Mouse (Mus musculus): Measurements from ENCODE around the gene Cer1. TPM values are rescaled to one million over a fixed set of nuclear protein-coding genes. Genes with fewer than 3 reads are reported as not detected.

Gene Cer1
- polyA plus RNA-seq, 1 experiment, result not detected

DNA sequence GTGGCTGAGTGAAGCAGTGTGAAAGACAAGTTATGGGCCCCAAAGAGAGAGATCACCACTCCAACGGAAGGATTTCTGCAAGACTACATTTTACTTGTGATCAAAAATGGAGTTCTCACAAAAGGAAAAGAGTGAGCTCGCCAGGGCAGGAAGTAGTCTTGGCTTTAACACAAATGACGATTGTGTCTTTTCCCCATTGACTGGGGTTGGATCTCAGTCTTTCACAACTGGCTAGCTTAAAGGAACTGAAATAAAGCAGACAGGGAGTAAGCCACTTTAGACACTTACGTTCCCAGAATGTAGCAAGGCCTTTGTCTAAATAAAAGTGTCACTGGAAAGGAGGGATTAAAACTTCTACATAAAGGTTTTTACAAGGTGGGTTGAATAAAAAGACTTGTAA lies 17.8 kb downstream of the Cer1 start:
- Histone ChIP-seq H3K27ac (ENCODE audit: insufficient read depth, low read length) (no peak overlapping the region), H3K27me3 (ENCODE audit: control insufficient read depth, insufficient read depth, low read length) (no peaks in the 10 kb centered on the region), H3K4me1 (ENCODE audit: control insufficient read depth, insufficient read depth, insufficient read length) (no peaks in the 10 kb centered on the region), H3K4me3 (ENCODE audit: extremely low read depth, insufficient read depth, insufficient read length) (no peak overlapping the region), H3K36me3 (ENCODE audit: control insufficient read depth, insufficient read depth, low read length) (no peaks in the 10 kb centered on the region)
- TF ChIP-seq POLR2A (IDR thresholded peaks at IDR 0.05; ENCODE audit: low read depth, low read length), result no peak
- no peak for TF ChIP-seq CTCF (IDR thresholded peaks at IDR 0.05; ENCODE audit: extremely low read depth, insufficient read depth, insufficient read length, insufficient replicate concordance)
- 52% methylated on average over 4 of the region's 4 CpGs for WGBS
- DNase-seq (ENCODE audit: low read depth in 1 of 2, low spot score in 2 of 2), result no peak

DNA sequence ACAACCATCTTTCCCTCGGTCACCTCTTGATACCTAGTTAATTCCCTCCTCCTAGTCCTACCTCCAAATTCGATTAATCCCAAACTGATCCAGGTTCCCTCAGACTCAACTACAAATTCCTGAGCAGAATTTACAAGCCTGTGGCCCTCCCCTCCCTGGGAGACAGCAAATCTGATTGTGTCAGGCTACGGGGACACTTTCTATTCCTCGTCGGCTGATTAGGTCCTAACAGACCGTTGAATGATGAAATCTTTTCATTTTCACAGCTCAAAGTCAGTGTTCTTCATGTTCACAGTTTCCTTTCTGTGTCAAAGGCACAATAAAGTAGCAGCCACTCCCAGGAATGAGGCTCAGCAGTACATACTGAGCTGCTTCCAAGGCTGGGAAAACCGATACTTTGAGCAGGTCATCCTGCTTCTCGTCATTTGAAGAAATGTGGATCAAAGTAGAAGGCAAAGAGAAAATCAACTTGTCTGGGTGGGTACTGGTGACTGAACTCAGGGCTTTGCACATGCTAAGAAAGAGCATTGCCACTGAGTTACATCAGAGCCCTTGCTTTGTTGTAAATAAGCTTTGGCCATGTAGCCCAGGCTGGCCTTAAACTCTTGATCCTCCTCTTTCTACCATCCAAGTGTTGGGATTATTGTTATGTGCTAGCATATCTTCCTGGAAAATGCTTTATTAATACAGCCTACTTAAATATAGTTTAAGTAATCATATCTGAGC lies 19.8 kb downstream of the Cer1 start:
- no peaks in the 10 kb centered on the region for H3K4me1 ChIP-seq (ENCODE audit: control insufficient read depth, insufficient read depth, insufficient read length)
- no peak for DNase-seq (ENCODE audit: low read depth in 1 of 2, low spot score in 2 of 2)
- H3K27me3 ChIP-seq (ENCODE audit: control insufficient read depth, insufficient read depth, low read length), result no peaks in the 10 kb centered on the region
- H3K4me3 ChIP-seq (ENCODE audit: extremely low read depth, insufficient read depth, insufficient read length), result no peak overlapping the region
- WGBS, result 86% methylated on average over 8 of the region's 8 CpGs
- no peak overlapping the region for H3K27ac ChIP-seq (ENCODE audit: insufficient read depth, low read length)
- TF ChIP-seq POLR2A (IDR thresholded peaks at IDR 0.05; ENCODE audit: low read depth, low read length) (no peak), CTCF (IDR thresholded peaks at IDR 0.05; ENCODE audit: extremely low read depth, insufficient read depth, insufficient read length, insufficient replicate concordance) (no peak)
- no peaks in the 10 kb centered on the region for H3K36me3 ChIP-seq (ENCODE audit: control insufficient read depth, insufficient read depth, low read length)

DNA sequence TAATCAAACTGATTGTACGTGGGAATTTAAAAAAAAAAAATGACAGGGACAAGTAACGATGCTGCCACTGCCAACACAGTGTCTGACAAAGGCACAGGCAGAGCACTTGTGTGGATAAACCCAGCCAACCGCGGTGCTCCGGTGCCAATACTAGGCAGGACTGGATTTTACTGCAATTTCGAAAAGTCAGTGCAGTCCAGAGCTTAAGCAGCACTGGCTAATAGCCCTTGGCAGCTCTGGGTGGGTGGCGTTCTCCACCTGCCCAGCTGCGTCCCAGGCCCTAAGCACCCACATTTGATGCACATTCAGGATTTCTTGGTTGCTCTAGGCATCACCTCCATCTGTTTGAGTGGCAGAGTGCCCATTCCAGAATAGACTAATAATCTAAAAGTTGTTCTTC lies 21.6 kb downstream of the Cer1 start:
- 91% methylated on average over 8 of the region's 8 CpGs for WGBS
- Histone ChIP-seq H3K27ac (ENCODE audit: insufficient read depth, low read length) (no peak overlapping the region), H3K27me3 (ENCODE audit: control insufficient read depth, insufficient read depth, low read length) (0 out of 2 replicates have a peak, but pooled peaks cover 2% of the 10 kb centered on the region), H3K4me3 (ENCODE audit: extremely low read depth, insufficient read depth, insufficient read length) (no peak overlapping the region), H3K36me3 (ENCODE audit: control insufficient read depth, insufficient read depth, low read length) (no peaks in the 10 kb centered on the region), H3K4me1 (ENCODE audit: control insufficient read depth, insufficient read depth, insufficient read length) (no peaks in the 10 kb centered on the region)
- TF ChIP-seq POLR2A (IDR thresholded peaks at IDR 0.05; ENCODE audit: low read depth, low read length) (no peak), CTCF (IDR thresholded peaks at IDR 0.05; ENCODE audit: extremely low read depth, insufficient read depth, insufficient read length, insufficient replicate concordance) (no peak)
- no peak for DNase-seq (ENCODE audit: low read depth in 1 of 2, low spot score in 2 of 2)

DNA sequence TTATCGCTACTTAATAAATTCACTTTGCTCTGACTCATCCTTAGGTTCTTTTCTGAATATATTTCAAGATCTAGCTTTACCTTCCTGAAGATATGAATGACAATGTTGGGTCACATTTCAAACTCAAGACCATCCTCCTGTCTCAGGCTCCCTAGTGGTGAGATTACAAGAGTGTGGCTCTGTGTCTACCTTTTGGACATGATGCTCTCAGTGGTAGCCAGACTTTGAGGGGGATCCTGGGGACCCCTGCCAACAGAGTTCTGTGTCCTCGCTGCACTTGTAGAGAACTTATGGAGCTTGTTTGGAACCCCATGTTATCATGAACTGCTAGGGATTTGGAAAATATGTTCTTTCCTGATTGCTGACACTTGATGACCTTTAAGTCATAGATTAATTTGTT lies 23.5 kb downstream of the Cer1 start:
- H3K4me3 ChIP-seq (ENCODE audit: extremely low read depth, insufficient read depth, insufficient read length), result no peak overlapping the region
- H3K27me3 ChIP-seq (ENCODE audit: control insufficient read depth, insufficient read depth, low read length), result 0 out of 2 replicates have a peak, but pooled peaks cover 2% of the 10 kb centered on the region
- 93% methylated on average over 2 of the region's 2 CpGs for WGBS
- no peak for DNase-seq (ENCODE audit: low read depth in 1 of 2, low spot score in 2 of 2)
- no peak overlapping the region for H3K27ac ChIP-seq (ENCODE audit: insufficient read depth, low read length)
- H3K4me1 ChIP-seq (ENCODE audit: control insufficient read depth, insufficient read depth, insufficient read length), result no peaks in the 10 kb centered on the region; the same call in 1 of the 2 replicates
- no peak for TF ChIP-seq POLR2A (IDR thresholded peaks at IDR 0.05; ENCODE audit: low read depth, low read length)
- TF ChIP-seq CTCF (IDR thresholded peaks at IDR 0.05; ENCODE audit: extremely low read depth, insufficient read depth, insufficient read length, insufficient replicate concordance), result no peak
- no peaks in the 10 kb centered on the region for H3K36me3 ChIP-seq (ENCODE audit: control insufficient read depth, insufficient read depth, low read length)

DNA sequence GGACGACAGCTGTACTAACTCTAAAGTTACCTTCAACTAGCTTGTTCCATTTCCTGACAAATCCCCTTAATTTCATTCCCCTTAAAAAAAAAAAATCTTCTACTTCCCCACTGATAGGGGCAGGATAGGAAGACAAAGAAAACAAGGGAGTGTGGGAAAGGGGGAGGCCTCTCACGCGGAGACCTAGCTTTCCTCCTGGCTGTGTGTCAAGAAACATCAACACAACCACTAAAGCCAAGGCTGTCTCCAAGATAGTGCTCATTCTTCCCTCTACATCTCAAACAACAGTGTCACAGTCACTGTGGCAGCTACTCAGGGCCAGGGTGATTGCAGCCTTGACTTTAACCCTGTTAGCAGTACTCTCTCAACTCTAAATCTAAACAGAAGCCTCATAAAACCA lies 24.4 kb downstream of the Cer1 start:
- no peak for DNase-seq (ENCODE audit: low read depth in 1 of 2, low spot score in 2 of 2)
- Histone ChIP-seq H3K4me1 (ENCODE audit: control insufficient read depth, insufficient read depth, insufficient read length) (no peaks in the 10 kb centered on the region; the same call in 1 of the 2 replicates), H3K4me3 (ENCODE audit: extremely low read depth, insufficient read depth, insufficient read length) (no peak overlapping the region), H3K27me3 (ENCODE audit: control insufficient read depth, insufficient read depth, low read length) (0 out of 2 replicates have a peak, but pooled peaks cover 2% of the 10 kb centered on the region), H3K36me3 (ENCODE audit: control insufficient read depth, insufficient read depth, low read length) (no peaks in the 10 kb centered on the region), H3K27ac (ENCODE audit: insufficient read depth, low read length) (no peak overlapping the region)
- TF ChIP-seq POLR2A (IDR thresholded peaks at IDR 0.05; ENCODE audit: low read depth, low read length) (no peak), CTCF (IDR thresholded peaks at IDR 0.05; ENCODE audit: extremely low read depth, insufficient read depth, insufficient read length, insufficient replicate concordance) (no peak)
- WGBS, result 86% methylated on average over 3 of the region's 3 CpGs

DNA sequence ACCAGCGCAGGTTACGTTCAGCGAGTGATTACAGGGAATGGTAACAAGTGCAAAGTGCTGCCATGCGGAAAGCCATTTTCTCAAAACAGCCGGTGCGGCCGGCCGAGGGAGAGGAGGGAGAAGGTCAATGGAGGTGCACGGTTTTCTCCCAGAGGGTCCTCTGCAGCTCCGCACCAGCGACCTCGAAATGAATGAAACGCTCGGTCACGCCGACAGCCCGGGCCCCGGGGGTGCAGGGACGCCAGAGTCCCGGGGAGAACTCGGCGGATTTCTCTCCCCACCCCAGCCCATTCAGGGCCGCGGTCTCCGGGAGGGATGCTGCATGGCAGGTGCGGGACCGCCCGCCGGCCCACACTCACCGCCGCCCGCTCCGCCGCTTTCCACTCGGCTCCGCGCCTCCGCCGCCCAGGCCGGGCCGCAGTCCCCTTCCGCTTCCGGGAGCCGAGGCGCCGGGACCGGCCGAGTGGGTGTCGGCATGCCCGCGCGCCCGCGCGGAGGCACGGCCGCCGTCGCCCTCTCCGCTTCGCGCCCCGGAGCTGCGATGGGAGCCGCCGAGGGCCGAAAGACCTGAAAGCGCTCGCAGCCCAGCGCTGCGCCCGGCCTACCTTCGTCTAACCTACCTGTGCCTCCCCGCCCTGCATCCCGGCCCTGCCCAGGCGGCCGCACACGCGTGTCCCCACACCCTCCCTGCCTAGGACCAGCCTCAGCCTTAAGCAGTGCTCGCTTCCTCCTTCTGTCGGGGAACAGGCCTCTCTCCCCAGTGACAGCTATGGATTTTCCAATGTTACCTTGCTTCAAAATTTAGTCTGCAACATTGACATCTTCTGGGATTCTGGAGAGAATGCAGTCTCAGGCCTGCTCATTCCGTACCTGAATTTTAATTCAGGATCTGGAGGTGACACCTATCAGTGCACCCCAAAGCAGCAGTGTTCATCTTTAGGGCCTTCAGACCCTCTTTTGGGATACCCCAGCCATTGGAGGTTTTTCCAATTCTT lies 25.5 kb downstream of the Cer1 start, which contains the start of gene Zdhhc21:
Gene Zdhhc21, minus strand, starts transcription at position 828 of the 995 bp plus-strand sequence.
- H3K36me3 ChIP-seq (ENCODE audit: control insufficient read depth, insufficient read depth, low read length), result no peaks in the 10 kb centered on the region
- peak within 1 kb of the TSS; percentile 80 for H3K4me3 ChIP-seq (ENCODE audit: extremely low read depth, insufficient read depth, insufficient read length)
- 0 out of 2 replicates have a peak, but pooled peaks cover 2% of the 10 kb centered on the region for H3K27me3 ChIP-seq (ENCODE audit: control insufficient read depth, insufficient read depth, low read length)
- WGBS, result 2% methylated on average over 82 of the region's 82 CpGs
- TF ChIP-seq CTCF (IDR thresholded peaks at IDR 0.05; ENCODE audit: extremely low read depth, insufficient read depth, insufficient read length, insufficient replicate concordance), result no peak
- TF ChIP-seq POLR2A (IDR thresholded peaks at IDR 0.05; ENCODE audit: low read depth, low read length), result peak; percentile 5; the same call in 1 of the 2 replicates
- H3K27ac ChIP-seq (ENCODE audit: insufficient read depth, low read length), result peak within 1 kb of the TSS; percentile 66; the same call in 1 of the 2 replicates
- no peaks in the 10 kb centered on the region; the same call in none of the 2 replicates for H3K4me1 ChIP-seq (ENCODE audit: control insufficient read depth, insufficient read depth, insufficient read length)
- DNase-seq (ENCODE audit: low read depth in 1 of 2, low spot score in 2 of 2), result peak; percentile 32 to 72

Measured in spleen, adult 2 months (tissue).